Comparison of ENCODE assay signal across 9 mouse cellular contexts in the genomic region with DNA sequence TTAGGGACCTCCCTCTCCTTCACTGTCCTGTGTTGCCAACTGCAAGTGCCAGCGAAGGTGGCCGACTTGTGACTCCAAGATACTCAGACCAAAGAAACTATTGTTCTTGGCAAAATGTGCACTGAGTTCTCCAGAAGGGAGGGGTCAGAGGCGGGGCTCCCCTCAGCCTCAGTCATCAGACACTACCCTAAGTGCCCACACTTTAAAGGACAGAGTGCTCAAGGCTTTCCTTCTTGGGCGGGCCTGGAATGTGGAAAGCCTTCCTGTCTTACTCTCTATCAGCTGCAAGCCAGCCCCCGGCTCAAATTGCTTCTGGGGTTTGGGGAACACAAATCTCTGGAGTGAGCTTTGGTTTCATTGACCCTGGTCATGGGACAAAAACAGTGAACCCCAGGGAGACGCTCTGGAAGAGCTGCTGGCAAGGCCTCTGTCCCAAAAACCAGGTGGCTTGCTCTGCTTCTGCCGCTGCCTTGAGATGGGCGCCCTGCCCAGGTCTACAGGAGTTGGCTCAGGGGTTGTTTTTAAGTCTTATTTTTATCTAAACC. TPM values are rescaled to one million over a fixed set of nuclear protein-coding genes. Genes with fewer than 3 reads are reported as not detected.
DNase-seq lines count a peak whose midpoint lies in the region; ATAC-seq and TF ChIP-seq lines count a peak whose summit lies in the region.
"Had no signal": no experiment of that assay in that cellular context is flagged by ENCODE, and none has a peak within 500 bp of the region (broad histone marks: within the 10 kb centered on the region; RNA-seq: fewer than 3 reads in every experiment).

No protein-coding gene starts in this region.

- H3K9ac ChIP-seq in CH12.LX (ENCODE audit: insufficient read depth, low read depth) = peak overlapping the region; percentile 1; the same call in 1 of the 2 replicates
- H3K9ac ChIP-seq: hindbrain, embryonic 12.5 days had no signal

- H3K27me3 ChIP-seq in CH12.LX (replicated peaks) = no peaks in the 10 kb centered on the region
- H3K27me3 ChIP-seq: hindbrain, embryonic 12.5 days had no signal

- TF ChIP-seq CTCF in CH12.LX (conservative IDR thresholded peaks at IDR 0.05 in 1 of 2, IDR thresholded peaks at IDR 0.05 in 1 of 2; ENCODE audit: low read depth in 2 of 2, low read length in 2 of 2) = no peak

- H3K27ac ChIP-seq in CH12.LX (ENCODE audit: insufficient read depth, low read depth) = peak overlapping the region; percentile 91
- H3K27ac ChIP-seq: hindbrain, embryonic 12.5 days had no signal

- no peak for TF ChIP-seq RAD21 in CH12.LX (IDR thresholded peaks at IDR 0.05; ENCODE audit: low read depth, low read length)

- H3K36me3 ChIP-seq in CH12.LX (replicated peaks in 1 of 2; ENCODE audit: control insufficient read depth in 1 of 2, insufficient read depth in 1 of 2, low read length in 1 of 2) = peaks cover 76 to 93% of the 10 kb centered on the region in 2 experiments

- H3K79me2 ChIP-seq in CH12.LX (replicated peaks; ENCODE audit: control insufficient read depth, extremely low read depth, insufficient read depth, poor library complexity, severe bottlenecking) = no peaks in the 10 kb centered on the region; the same call in 1 of the 2 replicates

- no peaks in the 10 kb centered on the region for H3K9me3 ChIP-seq in CH12.LX (replicated peaks; ENCODE audit: low read length)
- H3K9me3 ChIP-seq: hindbrain, embryonic 12.5 days had no signal

- TF ChIP-seq EP300 in CH12.LX (IDR thresholded peaks at IDR 0.05; ENCODE audit: low read length) = no peak

- dilution Hi-C loops in CH12.LX (cut with MboI; ENCODE audit: extremely low pct_ligation_motif_present, extremely low pct_unique_long_range_greater_than_20kb, low sequenced_read_pairs) = no loop called here

- no peak for ATAC-seq in inflammation-experienced regulatory T-cells, adult 6 months
- ATAC-seq in cerebellum, adult (ENCODE audit: insufficient number of reproducible peaks, low FRiP score, low TSS enrichment) = no peak

- TF ChIP-seq POLR2A in CH12.LX (IDR thresholded peaks at IDR 0.05; ENCODE audit: low read depth, low read length) = no peak

- in situ Hi-C loops in CH12.LX (cut with MboI; ENCODE audit: low pct_ligation_motif_present, low pct_unique_long_range_greater_than_20kb, low sequenced_read_pairs) = no loop called here

- H3K4me2 ChIP-seq in CH12.LX (ENCODE audit: insufficient read depth, low read depth, poor library complexity, severe bottlenecking) = no peak overlapping the region
- H3K4me2 ChIP-seq: hindbrain, embryonic 12.5 days had no signal

- no peak overlapping the region for H3K4me3 ChIP-seq in CH12.LX (replicated peaks in 1 of 3; ENCODE audit: low read depth in 2 of 3, low read length in 2 of 3, poor library complexity in 1 of 3)
- H3K4me3 ChIP-seq: hindbrain, embryonic 12.5 days had no signal

- peaks cover 16 to 60% of the 10 kb centered on the region in 2 experiments for H3K4me1 ChIP-seq in CH12.LX (ENCODE audit: control insufficient read depth in 1 of 2, insufficient read depth in 2 of 2)
- H3K4me1 ChIP-seq: hindbrain, embryonic 12.5 days had no signal

- peak; percentile 63 for DNase-seq in adrenal gland, postnatal 14 days
- DNase-seq in adrenal gland, adult 8-10 months = no peak
- no peak for DNase-seq in CH12.LX (ENCODE audit: extremely low read depth)
- DNase-seq in gastrocnemius, postnatal 25 days = peak; percentile 88
- DNase-seq in lung, adult 18-20 months = peak; percentile 81 to 85
- no peak for DNase-seq in spleen, postnatal 14 days (ENCODE audit: low spot score in 2 of 2)

TF ChIP-seq in CH12.LX, 34 proteins besides CTCF, POLR2A, EP300 and RAD21:
- TF ChIP-seq GABPA (IDR thresholded peaks at IDR 0.05; ENCODE audit: insufficient replicate concordance, low read depth, low read length) (no peak), JUN (IDR thresholded peaks at IDR 0.05; ENCODE audit: insufficient read depth, low read depth, low read length) (no peak), ZMIZ1 (IDR thresholded peaks at IDR 0.05; ENCODE audit: low read depth, low read length) (0 out of 2 replicates have a peak, but pooled peaks have one; percentile 15), PAX5 (IDR thresholded peaks at IDR 0.05; ENCODE audit: low read length) (no peak), KAT2A (IDR thresholded peaks at IDR 0.05; ENCODE audit: insufficient replicate concordance, low read length) (no peak), ZC3H11A (IDR thresholded peaks at IDR 0.05; ENCODE audit: low read depth, low read length) (no peak)
TF ChIP-seq in CH12.LX: peak in this region for 1.

RNA-seq across cellular contexts. Expression of a gene that starts 33.9 kb away (rescaled TPM):
- 9.3 and 11.2 TPM in 2 replicates for total RNA-seq in adrenal gland, postnatal 14 days (2021)
- 10 to 100 TPM; 10.0 to 18.9 (median 13.6) TPM for total RNA-seq in adrenal gland, adult 8-10 months (2022)
- total RNA-seq in CH12.LX (2012; rRNA removed) = 24.3 and 27.4 TPM in 2 replicates
- 6.3 and 7.1 TPM in 2 replicates for total RNA-seq in CH12.LX (2014; rRNA removed)
- 9.7 and 11.3 TPM in 2 replicates for polyA plus RNA-seq in CH12.LX (2012; ENCODE audit: insufficient read length, low read depth)
- 1 to 10 TPM; 3.2 to 3.9 TPM for total RNA-seq in gastrocnemius, postnatal 25 days (2021)
- polyA plus RNA-seq in inflammation-experienced regulatory T-cells, adult 6 months (2017; shearing (Covaris generic)) = not detected

RNA-seq across cellular contexts. Expression of a gene that starts 34.0 kb away (rescaled TPM):
- 77.8 and 84.9 TPM in 2 replicates for total RNA-seq in adrenal gland, postnatal 14 days (2021)
- 100 to 1,000 TPM; 114 to 181 (median 146) TPM for total RNA-seq in adrenal gland, adult 8-10 months (2022)
- total RNA-seq in CH12.LX (2012; rRNA removed) (60.9 and 62.6 TPM in 2 replicates), CH12.LX (2014; rRNA removed) (50.2 and 51.4 TPM in 2 replicates)
- 68.4 and 75.1 TPM in 2 replicates for polyA plus RNA-seq in CH12.LX (2012; ENCODE audit: insufficient read length, low read depth)
- 10 to 100 TPM; 23.7 to 29.7 TPM for total RNA-seq in gastrocnemius, postnatal 25 days (2021)
- 10 to 100 TPM; 21.5 to 28.5 (median 25.4) TPM for polyA plus RNA-seq in inflammation-experienced regulatory T-cells, adult 6 months (2017; shearing (Covaris generic))

RNA-seq across cellular contexts. Expression of a gene that starts 39.4 kb away (rescaled TPM):
- total RNA-seq in adrenal gland, postnatal 14 days (2021) = 65.0 and 66.3 TPM in 2 replicates
- 10 to 100 TPM; 64.3 to 89.6 (median 75.5) TPM for total RNA-seq in adrenal gland, adult 8-10 months (2022)
- total RNA-seq in CH12.LX (2012; rRNA removed) (22.4 and 24.0 TPM in 2 replicates), CH12.LX (2014; rRNA removed) (7.8 and 8.8 TPM in 2 replicates)
- 74.1 and 89.0 TPM in 2 replicates for polyA plus RNA-seq in CH12.LX (2012; ENCODE audit: insufficient read length, low read depth)
- total RNA-seq in gastrocnemius, postnatal 25 days (2021) = 10 to 100 TPM; 22.0 to 28.2 TPM
- polyA plus RNA-seq in inflammation-experienced regulatory T-cells, adult 6 months (2017; shearing (Covaris generic)) = 10 to 100 TPM; 19.9 to 27.5 (median 25.4) TPM

RNA-seq across cellular contexts. Expression of a gene that starts 39.5 kb away (rescaled TPM):
- 88.8 and 93.1 TPM in 2 replicates for total RNA-seq in adrenal gland, postnatal 14 days (2021)
- 100 to 1,000 TPM; 102 to 113 (median 109) TPM for total RNA-seq in adrenal gland, adult 8-10 months (2022)
- total RNA-seq in CH12.LX (2012; rRNA removed) = 84.5 and 93.2 TPM in 2 replicates
- 108 and 115 TPM in 2 replicates for total RNA-seq in CH12.LX (2014; rRNA removed)
- 205 and 208 TPM in 2 replicates for polyA plus RNA-seq in CH12.LX (2012; ENCODE audit: insufficient read length, low read depth)
- 10 to 100 TPM; 35.6 to 36.7 TPM for total RNA-seq in gastrocnemius, postnatal 25 days (2021)
- 100 to 1,000 TPM in 2 of 3 experiments, 10 to 100 TPM in 1; 63.6 to 113 (median 106) TPM for polyA plus RNA-seq in inflammation-experienced regulatory T-cells, adult 6 months (2017; shearing (Covaris generic))

RNA-seq across cellular contexts. Expression of a gene that starts 48.5 kb away (rescaled TPM):
- 57.8 and 62.1 TPM in 2 replicates for total RNA-seq in adrenal gland, postnatal 14 days (2021)
- total RNA-seq in adrenal gland, adult 8-10 months (2022) = 10 to 100 TPM; 75.2 to 90.2 (median 86.0) TPM
- 25.9 and 38.9 TPM in 2 replicates for total RNA-seq in CH12.LX (2012; rRNA removed)
- 16.4 and 20.2 TPM in 2 replicates for total RNA-seq in CH12.LX (2014; rRNA removed)
- 50.4 and 51.8 TPM in 2 replicates for polyA plus RNA-seq in CH12.LX (2012; ENCODE audit: insufficient read length, low read depth)
- total RNA-seq in gastrocnemius, postnatal 25 days (2021) = 10 to 100 TPM; 17.4 to 19.0 TPM
- 1 to 10 TPM; 3.0 to 3.7 (median 3.5) TPM for polyA plus RNA-seq in inflammation-experienced regulatory T-cells, adult 6 months (2017; shearing (Covaris generic))

Comparison
In these comparisons a context has a peak if more than half of its experiments do, and no peak if none do; other contexts are left out.
1. DNase-seq: peak in adrenal gland, postnatal 14 days (single experiment), gastrocnemius, postnatal 25 days (single experiment) and lung, adult 18-20 months (2 of 2); none in adrenal gland, adult 8-10 months (single experiment), CH12.LX (single experiment) and spleen, postnatal 14 days (0 of 2).